Mouse (Mus musculus) kidney, postnatal 0 days (tissue): Measurements from ENCODE around the gene Dgkg. TPM values are rescaled to one million over a fixed set of nuclear protein-coding genes. Genes with fewer than 3 reads are reported as not detected.

Experiments
- ATAC-seq: fragments of 200-750 bp; cut with Nextera tagmentation; replicated peaks from 2 replicates; pipeline ENCODE4 v1.8.0; 2017; ENCODE audit warnings: low read depth, moderate number of reproducible peaks, moderate TSS enrichment, moderate library complexity; ENCODE audit not compliant: low FRiP score
- DNase-seq: peaks from one replicate; pipeline ENCODE4 v3.0.0-alpha.2; 2016; ENCODE audit warnings: low spot score
- H3K27ac ChIP-seq: fragments of 300-500 bp; sonication (generic); 2 replicates; pipeline ENCODE4 v1.5.1; 2014; ENCODE audit warnings: mild to moderate bottlenecking
- H3K27me3 ChIP-seq: fragments of 300-500 bp; sonication (generic); 2 replicates; pipeline ENCODE4 v1.6.1; 2014; ENCODE audit warnings: low read length, mixed read lengths; ENCODE audit not compliant: insufficient read depth
- H3K36me3 ChIP-seq: fragments of 300-500 bp; sonication (generic); 2 replicates; pipeline ENCODE4 v1.6.1; 2014; ENCODE audit warnings: low read length, mixed read lengths; ENCODE audit not compliant: insufficient read depth
- H3K4me1 ChIP-seq: fragments of 300-500 bp; sonication (generic); replicated peaks from 2 replicates; pipeline ENCODE4 v1.6.1; 2014; ENCODE audit warnings: antibody characterized with exemption, low read length, mixed read lengths; ENCODE audit not compliant: insufficient read depth
- H3K4me2 ChIP-seq: fragments of 300-500 bp; sonication (generic); 2 replicates; pipeline ENCODE4 v1.6.1; 2014; ENCODE audit warnings: mild to moderate bottlenecking, low read length, moderate library complexity, mixed read lengths
- H3K4me3 ChIP-seq: fragments of 300-500 bp; sonication (generic); replicated peaks from 2 replicates; pipeline ENCODE4 v1.5.1; 2014; ENCODE audit warnings: low read depth, low read length
- H3K9ac ChIP-seq: fragments of 300-500 bp; sonication (generic); 2 replicates; pipeline ENCODE4 v1.6.1; 2014; ENCODE audit warnings: low read depth, low read length
- H3K9me3 ChIP-seq: fragments of 300-500 bp; sonication (generic); replicated peaks from 2 replicates; pipeline ENCODE4 v1.6.1; 2016; ENCODE audit warnings: low read length, inconsistent platforms, mixed read lengths
- CTCF ChIP-seq: IDR thresholded peaks from 2 replicates; pipeline ENCODE4 v1.5.1; 2016; ENCODE audit warnings: antibody characterized with exemption, low read depth, mild to moderate bottlenecking, moderate library complexity
- WGBS: fragments of 180-500 bp; shearing (Covaris S2); extraction: QIAGEN DNeasy Blood & Tissue Kit; methylation state at CpG from one replicate; pipeline ENCODE4 v1.1.7; 2014; 5-methylcytosine and 5-hydroxymethylcytosine counted together
- polyA plus RNA-seq: library from polyadenylated mRNA; unstranded; fragments of >200 nt; fragmentation: Nextera tagmentation; extraction: Ambion mirVana; gene quantifications from 2 replicates; pipeline ENCODE4 v1.2.1, GENCODE M21; 2015

The Dgkg gene
- polyA plus RNA-seq, 1 experiment from 2014 or later = 0.67 TPM

DNA sequence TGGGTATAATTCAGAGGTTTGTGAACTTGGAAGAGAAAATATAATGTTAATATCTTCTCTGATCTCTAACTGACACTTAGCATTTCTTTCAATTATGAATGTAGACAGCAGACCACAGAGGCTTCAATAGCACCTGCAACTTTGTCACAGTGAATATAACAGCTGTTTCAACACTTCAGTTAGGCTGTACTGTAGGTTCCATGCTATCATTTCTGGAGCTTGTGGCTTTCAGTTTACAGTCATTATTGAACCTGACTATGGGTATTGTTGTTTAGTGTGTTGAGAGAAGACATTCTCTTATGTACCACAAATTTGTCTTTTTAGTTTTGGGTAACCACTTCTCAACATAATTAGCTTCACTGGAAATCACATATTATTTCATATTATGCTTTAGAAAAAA, 93.4 kb downstream of the Dgkg start:
- Histone ChIP-seq H3K4me3 (no peak overlapping the region), H3K36me3 (no peaks in the 10 kb centered on the region), H3K27me3 (no peaks in the 10 kb centered on the region), H3K9me3 (no peaks in the 10 kb centered on the region), H3K4me2 (no peak overlapping the region), H3K4me1 (no peaks in the 10 kb centered on the region), H3K27ac (no peak overlapping the region), H3K9ac (no peak overlapping the region)
- ATAC-seq (no peak), DNase-seq (no peak)
- TF ChIP-seq CTCF = no peak

DNA sequence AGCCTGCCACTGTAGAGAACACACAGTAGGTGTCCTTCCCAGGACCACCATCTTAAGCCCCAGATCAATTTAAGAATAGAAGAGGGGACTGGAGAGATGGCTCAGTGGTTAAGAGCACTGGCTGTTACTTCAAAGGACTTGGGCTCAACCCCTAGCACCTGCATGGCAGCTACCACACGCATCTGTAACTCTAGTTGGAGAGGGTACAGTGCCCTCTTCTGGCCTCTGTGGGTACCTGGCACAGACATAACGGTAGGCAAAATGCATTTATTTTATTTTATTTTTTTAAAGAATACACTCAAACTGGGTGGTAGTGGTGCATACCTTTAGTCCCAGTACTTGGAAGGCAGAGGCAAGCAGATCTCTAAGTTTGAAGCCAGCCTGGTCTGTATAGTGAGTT, 102.0 kb downstream of the Dgkg start:
- Histone ChIP-seq H3K4me1 (no peaks in the 10 kb centered on the region; the same call in 1 of the 2 replicates), H3K9ac (no peak overlapping the region), H3K27me3 (no peaks in the 10 kb centered on the region), H3K4me2 (no peak overlapping the region), H3K36me3 (no peaks in the 10 kb centered on the region), H3K4me3 (no peak overlapping the region), H3K9me3 (no peaks in the 10 kb centered on the region), H3K27ac (no peak overlapping the region)
- DNase-seq (no peak), ATAC-seq (no peak)
- peak; percentile 61 for TF ChIP-seq CTCF
- 55% methylated on average over 2 of the region's 2 CpGs for WGBS

DNA sequence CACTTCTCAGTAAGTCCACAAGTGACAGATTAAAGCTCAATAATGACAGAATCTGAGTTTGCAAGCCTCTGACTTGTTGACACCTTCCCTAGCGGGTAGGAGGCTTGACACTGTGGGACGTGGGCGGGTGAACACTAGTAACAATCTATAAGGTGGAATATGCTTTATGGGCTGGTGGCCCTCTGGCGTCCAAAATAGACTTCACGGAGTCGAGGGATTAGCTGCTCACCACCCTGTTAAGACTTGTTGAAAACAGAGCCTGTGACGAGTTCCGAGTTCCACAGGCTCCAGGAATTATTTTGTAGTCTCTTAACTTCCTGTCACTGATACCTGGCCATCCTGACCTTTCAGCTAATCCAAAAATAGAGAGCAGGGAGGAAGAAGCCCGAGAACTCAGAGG, 104.7 kb downstream of the Dgkg start:
- Histone ChIP-seq H3K27me3 (no peaks in the 10 kb centered on the region), H3K4me1 (peaks cover 13% of the 10 kb centered on the region; the same call in 1 of the 2 replicates), H3K9ac (no peak overlapping the region), H3K4me3 (no peak overlapping the region), H3K4me2 (no peak overlapping the region), H3K9me3 (no peaks in the 10 kb centered on the region), H3K27ac (no peak overlapping the region), H3K36me3 (no peaks in the 10 kb centered on the region)
- ATAC-seq (no peak), DNase-seq (peak; percentile 51)
- WGBS = 46% methylated on average over 9 of the region's 9 CpGs
- peak; percentile 35; the same call in 1 of the 2 replicates for TF ChIP-seq CTCF

DNA sequence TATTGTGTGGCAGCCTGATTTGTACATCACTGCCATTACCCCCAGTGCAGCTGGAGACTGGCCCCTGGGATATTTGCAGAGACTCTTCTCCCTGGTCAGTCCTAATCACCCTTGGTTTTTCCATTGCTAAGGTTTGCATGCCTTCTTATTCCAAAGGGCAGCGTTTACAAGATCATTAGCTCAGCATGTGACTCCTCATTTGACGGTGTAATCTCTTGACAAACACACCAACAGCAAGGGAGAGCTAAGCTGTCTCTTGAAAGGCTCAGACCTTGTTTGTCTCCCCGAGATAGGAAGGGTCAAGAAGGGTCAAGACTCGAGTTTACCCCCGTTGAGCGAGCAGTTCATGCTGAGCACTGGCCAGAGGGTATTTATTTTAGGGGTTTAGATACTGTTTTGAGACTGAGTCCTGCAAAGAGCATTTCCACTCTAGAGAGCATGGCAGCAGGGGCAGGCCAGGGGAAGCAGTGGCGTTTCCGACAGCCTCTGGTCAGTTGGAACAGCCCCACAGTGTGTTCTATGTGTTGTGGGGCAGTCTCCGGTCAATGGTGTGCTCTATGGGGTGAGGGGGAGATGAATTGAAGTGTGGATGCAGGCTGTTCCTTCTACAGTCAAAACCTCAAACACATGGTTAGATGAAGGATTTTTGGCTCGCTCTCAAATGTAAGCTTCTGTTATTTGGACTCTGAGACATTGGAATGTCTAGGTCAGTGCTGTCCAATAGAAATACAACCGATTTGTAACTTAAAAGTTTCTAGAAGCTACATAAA, 105.6 kb downstream of the Dgkg start:
- DNase-seq = peak; percentile 87
- no peak for TF ChIP-seq CTCF

DNA sequence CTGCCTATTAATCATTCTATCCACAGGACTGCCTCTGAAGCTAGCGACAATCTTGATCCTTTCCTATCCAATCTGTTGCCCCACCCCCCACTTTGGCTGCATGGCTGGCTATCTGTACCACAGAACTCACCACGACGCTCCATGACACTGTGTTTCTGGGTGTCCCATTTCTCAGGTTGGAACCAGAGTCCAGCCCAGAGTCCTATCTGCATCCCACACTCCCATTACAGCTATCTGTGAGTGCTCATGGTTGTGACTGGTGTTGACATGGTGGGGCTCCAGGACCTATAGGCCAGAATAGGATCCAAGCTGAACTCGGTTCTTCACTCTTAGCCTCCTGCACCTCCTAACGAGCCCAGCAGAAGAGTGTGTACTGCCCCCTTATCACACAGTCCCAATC, 107.7 kb downstream of the Dgkg start:
- no peak for TF ChIP-seq CTCF
- H3K9ac ChIP-seq = no peak overlapping the region
- H3K27ac ChIP-seq = no peak overlapping the region

More for the DNA sequence above, 105.6 kb downstream of the Dgkg start:
- H3K9ac ChIP-seq = no peak overlapping the region
- no peak overlapping the region for H3K4me3 ChIP-seq
- H3K27me3 ChIP-seq = no peaks in the 10 kb centered on the region
- H3K4me2 ChIP-seq = 0 out of 2 replicates have a peak overlapping the region, but pooled peaks have one; percentile 14
- 33% methylated on average over 11 of the region's 11 CpGs for WGBS
- no peaks in the 10 kb centered on the region for H3K9me3 ChIP-seq
- H3K27ac ChIP-seq = peak overlapping the region; percentile 68
- peaks cover 13% of the 10 kb centered on the region; the same call in 1 of the 2 replicates for H3K4me1 ChIP-seq
- H3K36me3 ChIP-seq = no peaks in the 10 kb centered on the region
- ATAC-seq = no peak

DNA sequence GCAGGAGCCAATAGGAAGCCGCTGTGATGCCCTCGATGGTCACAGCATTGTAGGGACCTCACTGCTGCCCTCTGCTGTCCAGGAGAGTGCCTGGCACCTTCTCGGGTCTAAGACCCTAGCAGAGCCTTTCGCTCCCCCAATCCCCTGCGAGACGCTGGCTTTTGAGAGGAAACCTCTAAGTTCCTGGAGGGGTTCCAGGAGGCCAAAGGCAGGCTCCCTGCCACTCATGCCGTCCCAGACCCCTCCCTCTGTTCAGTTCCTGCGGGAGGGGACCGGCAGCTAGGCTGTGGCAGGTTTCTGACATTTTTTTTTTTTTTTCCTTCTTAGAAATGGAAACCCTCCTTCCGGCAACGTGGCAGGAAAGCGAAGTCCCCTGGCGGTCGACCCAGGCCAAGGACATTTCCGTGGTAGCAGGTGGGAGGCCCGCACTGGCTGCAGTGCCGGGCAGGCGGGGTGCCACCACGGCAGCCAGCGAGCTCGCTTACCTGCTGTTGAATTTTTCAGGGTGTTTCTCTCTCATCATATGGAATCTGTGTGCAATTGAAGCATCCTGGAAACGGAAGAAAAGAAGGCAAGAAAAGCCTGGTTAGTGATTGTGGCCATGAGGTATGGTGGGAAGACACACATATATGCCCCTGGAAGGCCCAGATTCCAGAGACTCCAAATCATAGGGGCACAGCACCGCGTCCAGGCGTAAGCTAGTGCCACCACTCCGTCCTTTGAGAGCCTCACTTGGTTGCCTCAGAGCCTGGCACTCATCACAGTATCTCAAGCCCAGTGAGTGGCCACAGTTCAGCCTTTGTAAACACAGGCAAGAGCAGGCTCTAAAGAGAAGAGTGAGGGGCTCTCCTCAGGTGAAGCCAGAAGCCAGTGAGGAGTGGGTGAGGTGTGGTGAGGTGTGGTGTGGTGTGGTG, 108.6 kb downstream of the Dgkg start:
- Histone ChIP-seq H3K4me3 (peak overlapping the region; percentile 36), H3K9me3 (no peaks in the 10 kb centered on the region), H3K4me1 (peaks cover 13% of the 10 kb centered on the region; the same call in 1 of the 2 replicates), H3K36me3 (no peaks in the 10 kb centered on the region), H3K4me2 (peak overlapping the region; percentile 69), H3K27me3 (no peaks in the 10 kb centered on the region), H3K9ac (peak overlapping the region; percentile 57), H3K27ac (peak overlapping the region; percentile 79)
- ATAC-seq = peak; percentile 86
- peak; percentile 90 for DNase-seq
- WGBS = 9% methylated on average over 26 of the region's 26 CpGs
- peak; percentile 85 for TF ChIP-seq CTCF

More for the DNA sequence above, 107.7 kb downstream of the Dgkg start:
- no peak overlapping the region for H3K4me3 ChIP-seq
- peaks cover 13% of the 10 kb centered on the region; the same call in 1 of the 2 replicates for H3K4me1 ChIP-seq
- no peaks in the 10 kb centered on the region for H3K27me3 ChIP-seq
- WGBS = 79% methylated on average over 5 of the region's 5 CpGs
- peak overlapping the region; percentile 69; the same call in 1 of the 2 replicates for H3K4me2 ChIP-seq
- ATAC-seq (no peak), DNase-seq (no peak)
- no peaks in the 10 kb centered on the region for H3K36me3 ChIP-seq
- H3K9me3 ChIP-seq = no peaks in the 10 kb centered on the region
